Mouse (Mus musculus) mature B cell (primary cell): ENCODE results near the gene Mrps6.
"Not testable (repeated sequence)": the region's sequence is repeated elsewhere in the genome, so short reads cannot be mapped to it uniquely, and the experiment has no call there.

ENCODE experiments used
- in situ Hi-C: fragments of 300-500 bp; cut with MboI; formaldehyde crosslinking; loops from 2 replicates; pipeline ENCODE4 v1.14.3; 2019

Gene Mrps6

GRCm38 (mm10) chr16:92062832-92063231 lies 4.8 kb downstream of the Mrps6 start:
- in situ Hi-C loops, result no loop called here

DNA sequence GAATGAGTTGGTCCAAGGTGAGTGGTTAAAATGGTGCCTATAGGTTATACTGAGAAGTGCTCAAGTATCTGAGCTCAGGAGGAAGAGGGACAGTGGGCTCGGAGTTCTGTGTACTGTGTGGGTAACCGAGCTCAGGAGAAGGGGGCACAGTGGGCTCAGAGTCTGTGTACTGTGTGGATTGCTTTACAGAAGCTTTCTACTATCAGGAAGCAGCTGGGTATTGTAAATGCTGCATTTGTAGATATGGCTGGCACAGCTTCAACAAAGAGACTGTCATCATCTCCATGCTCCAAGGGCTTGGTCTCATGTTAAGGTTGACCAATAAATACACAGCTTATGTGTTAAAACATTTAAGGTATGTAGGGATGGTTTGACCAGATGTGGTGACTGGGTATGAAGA lies 6.7 kb downstream of the Mrps6 start:
- in situ Hi-C loops, result no loop called here

DNA sequence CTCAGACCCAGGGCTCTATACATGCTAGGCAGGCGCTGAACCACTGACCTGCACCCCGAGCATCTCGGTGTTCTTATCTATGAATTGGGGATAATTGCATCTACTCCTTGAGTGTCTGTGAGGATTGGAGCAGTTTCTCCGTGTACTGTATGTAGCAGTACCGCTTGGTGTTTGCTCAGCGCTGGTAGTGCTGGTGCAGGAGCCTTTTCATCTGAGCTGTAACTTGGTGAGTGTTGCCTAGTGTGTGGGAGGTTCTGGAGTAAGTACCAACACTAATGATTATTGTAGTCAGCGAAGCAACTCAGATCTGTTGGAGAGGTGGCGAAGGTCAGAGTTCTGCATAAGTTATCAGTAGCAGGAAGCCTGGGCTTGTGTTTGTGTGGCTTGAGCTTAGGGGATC lies 12.3 kb downstream of the Mrps6 start:
- in situ Hi-C loops, result no loop called here

DNA sequence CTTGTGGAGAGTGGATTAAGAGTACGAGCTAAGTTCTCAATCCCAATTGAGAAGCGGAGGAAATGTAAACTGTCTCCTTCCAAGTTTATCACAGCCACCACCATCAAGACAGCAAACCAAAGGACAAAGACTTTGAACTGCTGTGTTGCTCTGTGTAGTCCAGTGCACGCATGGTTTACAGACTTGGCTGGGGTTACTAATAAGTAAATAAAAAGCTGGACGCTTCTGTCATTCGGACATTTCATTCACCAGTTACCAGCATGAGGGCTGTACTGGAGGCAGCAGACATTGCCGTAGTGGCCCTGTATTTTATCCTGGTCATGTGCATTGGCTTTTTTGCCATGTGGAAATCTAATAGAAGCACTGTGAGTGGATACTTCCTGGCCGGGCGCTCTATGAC lies 18.7 kb downstream of the Mrps6 start:
- in situ Hi-C loops, result no loop called here

GRCm38 (mm10) chr16:92083771-92084453 lies 25.8 kb downstream of the Mrps6 start:
- in situ Hi-C loops, result no loop called here

DNA sequence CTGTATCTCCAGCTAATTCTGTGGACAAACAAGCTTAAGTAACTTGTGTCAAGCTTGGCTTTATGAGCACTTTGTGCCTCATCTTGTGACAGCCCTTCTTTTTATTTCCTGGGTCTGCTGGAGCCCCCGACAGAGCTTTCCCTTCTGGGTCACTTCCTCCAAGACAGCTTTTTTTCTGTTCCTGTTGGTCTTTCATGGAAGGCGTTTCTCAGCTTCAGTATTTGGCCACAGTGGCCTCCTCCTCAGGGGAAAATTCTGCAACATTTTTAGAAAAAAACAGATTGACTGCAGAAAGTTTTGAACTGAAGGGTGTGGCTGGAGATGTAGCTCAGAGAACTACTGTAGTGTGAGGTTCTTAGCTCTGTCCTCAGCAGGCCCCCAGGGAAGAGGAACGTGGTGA lies 31.2 kb downstream of the Mrps6 start:
- in situ Hi-C loops, result no loop called here

GRCm38 (mm10) chr16:92091876-92092275 lies 33.8 kb downstream of the Mrps6 start:
- in situ Hi-C loops, result no loop called here

GRCm38 (mm10) chr16:92098351-92099051 lies 40.4 kb downstream of the Mrps6 start:
- in situ Hi-C loops, result no loop called here

- in situ Hi-C loops, result no loop called here
Measured at GRCm38 (mm10) chr16:92099598-92099997, 41.5 kb downstream of the Mrps6 start.

DNA sequence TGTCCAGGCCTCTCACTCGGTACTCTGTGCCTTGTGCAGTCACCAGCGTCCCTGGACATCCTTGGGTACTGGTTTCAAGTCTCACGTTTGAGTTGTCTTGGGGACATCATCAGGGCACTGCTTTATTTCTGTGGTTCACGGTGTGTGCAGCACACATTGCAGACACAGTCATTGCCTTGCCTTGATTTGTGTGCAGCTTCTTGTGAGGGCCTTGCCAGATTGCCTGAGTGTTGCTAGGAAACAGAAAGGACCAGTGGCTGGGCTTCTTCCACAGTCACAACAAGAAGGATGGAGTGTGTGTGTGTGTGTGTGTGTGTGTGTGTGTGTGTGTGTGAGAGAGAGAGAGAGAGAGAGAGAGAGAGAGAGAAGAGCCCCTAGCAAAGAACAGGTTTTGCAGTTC lies 42.0 kb downstream of the Mrps6 start:
- in situ Hi-C loops, result no loop called here

- in situ Hi-C loops, result no loop called here
Measured at GRCm38 (mm10) chr16:92102115-92102514, 44.0 kb downstream of the Mrps6 start.

DNA sequence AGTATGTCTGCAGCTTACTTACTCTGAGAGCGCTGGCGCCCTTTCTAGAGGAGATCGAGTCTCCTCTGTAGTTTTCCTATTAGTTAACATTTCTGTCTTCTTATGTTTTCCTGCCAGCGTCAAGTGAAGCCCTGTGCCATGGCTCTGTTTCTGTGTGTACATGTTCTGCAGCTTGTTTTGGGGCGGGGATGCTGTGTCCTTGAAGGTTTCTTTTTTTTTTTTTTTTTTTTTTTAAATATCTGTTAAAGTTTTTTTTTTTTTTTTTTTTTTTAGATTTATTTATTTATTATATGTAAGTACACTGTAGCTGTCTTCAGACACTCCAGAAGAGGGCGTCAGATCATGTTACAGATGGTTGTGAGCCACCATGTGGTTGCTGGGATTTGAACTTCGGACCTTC lies 44.9 kb downstream of the Mrps6 start:
- in situ Hi-C loops, result not testable (repeated sequence)

DNA sequence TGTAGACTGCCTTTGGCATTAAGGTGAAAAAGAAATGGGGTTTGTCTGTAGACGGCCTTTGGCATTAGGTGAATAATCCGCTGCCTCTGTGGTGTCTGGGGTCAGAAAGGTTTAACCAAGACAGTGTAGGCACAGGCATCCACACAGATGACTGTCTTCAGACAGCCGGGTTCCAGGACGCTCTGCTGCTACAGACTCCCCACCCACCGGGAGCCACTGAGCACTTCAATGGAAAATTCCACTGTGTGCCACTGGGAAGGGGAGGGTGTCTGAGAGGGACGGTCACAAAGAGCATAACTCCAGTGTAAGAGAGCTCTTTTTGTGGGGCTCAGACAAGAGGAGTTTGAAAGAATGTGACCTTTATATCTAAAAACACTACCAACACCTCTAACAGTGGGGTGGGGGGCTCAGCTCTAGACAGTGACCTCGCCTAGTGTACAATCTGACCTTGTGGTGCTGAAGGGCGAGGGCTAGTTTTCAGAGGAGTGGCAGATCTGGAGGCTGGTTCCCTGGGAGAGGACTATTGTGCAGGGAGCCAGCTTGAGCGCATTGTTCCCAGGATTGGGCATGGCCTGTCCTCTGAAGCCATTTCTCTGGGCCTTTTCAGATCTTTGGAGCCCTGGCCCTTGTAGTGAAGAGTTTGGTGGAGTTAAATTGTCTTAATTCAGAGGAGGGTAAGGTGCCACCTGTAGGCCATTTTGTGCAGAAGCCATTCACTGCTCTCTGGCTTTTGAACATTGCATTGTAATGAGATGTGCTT lies 45.7 kb downstream of the Mrps6 start:
- in situ Hi-C loops, result no loop called here

GRCm38 (mm10) chr16:92104332-92104590 lies 46.2 kb downstream of the Mrps6 start:
- in situ Hi-C loops, result no loop called here

DNA sequence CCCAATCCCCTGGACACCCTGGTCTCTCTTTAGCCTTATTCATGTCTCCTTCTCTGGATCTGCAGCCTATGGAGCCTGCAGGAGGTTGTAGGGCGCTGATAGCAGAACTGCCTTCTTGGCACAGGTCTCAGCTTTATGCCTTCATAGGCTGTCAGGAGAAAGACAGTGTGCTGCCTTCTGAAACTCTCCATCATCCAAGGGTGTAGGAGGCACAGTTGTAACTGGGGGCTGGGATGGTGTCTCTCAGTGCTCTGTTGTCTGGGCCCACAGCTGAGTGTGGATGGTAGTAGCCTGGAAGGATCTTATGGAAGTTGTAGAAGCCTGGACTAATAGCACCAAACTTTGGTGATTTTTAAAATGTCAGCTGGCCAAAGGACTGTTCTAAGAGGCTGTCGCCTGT lies 46.9 kb downstream of the Mrps6 start:
- in situ Hi-C loops, result no loop called here

- in situ Hi-C loops, result no loop called here
Measured at GRCm38 (mm10) chr16:92105631-92106030, 47.6 kb downstream of the Mrps6 start.

- in situ Hi-C loops, result no loop called here
Measured at GRCm38 (mm10) chr16:92107346-92107745, 49.3 kb downstream of the Mrps6 start.

DNA sequence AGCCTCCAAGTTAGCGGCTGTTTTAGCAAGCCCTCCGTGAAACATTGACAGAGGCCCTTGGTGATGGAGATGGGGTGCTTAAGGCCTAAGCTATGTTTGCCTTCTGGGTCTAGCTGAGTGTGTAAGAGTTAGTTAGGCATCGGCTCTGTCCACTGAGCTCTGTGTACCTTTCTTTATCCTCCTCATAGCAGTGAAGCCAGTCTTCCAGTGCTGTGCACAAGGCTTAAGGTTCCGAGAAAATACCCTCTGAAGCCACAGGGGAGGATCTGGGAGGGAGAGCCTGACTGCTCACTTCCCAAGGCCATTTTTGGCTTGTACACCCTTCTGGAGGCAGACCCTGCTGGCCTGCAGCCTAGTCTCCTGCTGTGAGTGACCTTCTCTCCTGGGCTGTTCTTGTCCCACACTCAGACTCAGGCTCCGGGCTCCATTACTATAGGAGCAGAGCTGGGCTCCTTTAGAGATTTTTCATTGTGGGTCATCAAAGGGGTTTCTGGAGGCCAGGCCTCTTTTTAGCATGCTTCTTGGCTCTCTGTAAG lies 56.7 kb downstream of the Mrps6 start:
- in situ Hi-C loops, result no loop called here

DNA sequence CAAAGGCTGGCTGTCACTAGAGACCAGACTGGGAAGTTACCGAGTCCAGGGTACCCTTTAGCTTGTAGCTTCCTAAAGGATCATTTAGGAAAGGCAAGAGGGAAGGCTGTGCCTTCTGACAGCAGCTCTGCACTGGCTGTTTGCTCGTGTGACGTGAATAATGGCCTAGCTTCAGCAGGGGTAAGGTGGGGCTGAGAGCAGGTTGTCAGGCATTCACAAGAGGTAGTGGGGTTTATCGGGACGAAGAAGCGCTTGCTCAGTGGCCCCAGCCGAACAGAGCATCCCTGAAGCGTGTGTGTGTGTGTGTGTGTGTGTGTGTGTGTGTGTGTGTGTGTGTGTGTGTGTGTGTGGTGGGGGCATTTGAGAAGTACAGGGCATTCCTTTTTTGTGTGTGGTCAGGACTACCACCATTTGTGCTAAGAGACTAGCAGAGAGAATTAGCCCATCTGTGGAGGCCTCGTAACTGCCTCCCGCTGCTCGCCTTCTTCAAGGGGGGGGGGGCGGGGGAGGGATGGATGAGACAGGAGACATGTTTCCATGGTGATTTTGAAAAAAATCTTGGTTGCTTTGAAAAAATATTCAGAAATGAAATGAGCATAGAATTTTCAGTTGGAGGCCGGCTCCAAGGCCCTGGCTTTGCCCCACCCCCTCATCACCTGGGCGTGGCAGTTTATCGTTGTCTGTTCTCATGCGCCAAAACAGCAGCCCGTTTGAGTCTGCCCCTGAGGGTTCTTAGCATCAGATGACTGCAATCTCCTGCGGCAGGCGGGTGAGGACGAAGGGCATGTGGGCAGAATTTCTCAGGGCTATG lies 57.7 kb downstream of the Mrps6 start:
- in situ Hi-C loops, result no loop called here

- in situ Hi-C loops, result no loop called here
Measured at GRCm38 (mm10) chr16:92117337-92118209, 59.5 kb downstream of the Mrps6 start.

DNA sequence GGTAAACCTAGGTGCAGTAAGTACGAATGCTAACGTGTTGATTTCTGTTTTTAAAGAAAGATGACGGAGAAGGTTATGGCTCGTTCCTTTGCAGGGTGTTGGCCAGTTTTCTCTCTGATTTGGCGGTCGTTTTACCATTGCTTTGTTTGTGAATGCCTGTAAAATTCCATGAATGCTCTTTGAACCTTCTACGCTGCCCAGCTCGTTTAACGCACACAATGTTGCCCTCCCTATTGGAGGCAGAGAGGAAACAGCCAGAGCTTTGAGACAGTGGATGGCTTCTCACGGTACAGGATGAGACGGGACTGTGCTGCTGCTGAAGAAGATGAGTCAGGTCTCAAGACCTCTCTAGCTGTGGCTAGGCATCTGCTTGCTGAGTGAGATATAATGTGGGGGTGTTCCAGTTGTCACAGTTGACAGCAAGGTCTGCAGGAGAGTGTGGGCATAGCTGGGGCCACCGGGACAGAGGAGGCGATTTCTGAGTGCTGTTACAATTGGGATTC lies 61.0 kb downstream of the Mrps6 start:
- in situ Hi-C loops, result no loop called here
